Mouse (Mus musculus): ENCODE measurements around the gene Vmn1r181. TPM values are rescaled to one million over a fixed set of nuclear protein-coding genes. Genes with fewer than 3 reads are reported as not detected.

The Vmn1r181 gene
- not detected in 2 replicates for polyA plus RNA-seq (2015; fragmentation: Nextera tagmentation; extraction: Ambion mirVana)

DNA sequence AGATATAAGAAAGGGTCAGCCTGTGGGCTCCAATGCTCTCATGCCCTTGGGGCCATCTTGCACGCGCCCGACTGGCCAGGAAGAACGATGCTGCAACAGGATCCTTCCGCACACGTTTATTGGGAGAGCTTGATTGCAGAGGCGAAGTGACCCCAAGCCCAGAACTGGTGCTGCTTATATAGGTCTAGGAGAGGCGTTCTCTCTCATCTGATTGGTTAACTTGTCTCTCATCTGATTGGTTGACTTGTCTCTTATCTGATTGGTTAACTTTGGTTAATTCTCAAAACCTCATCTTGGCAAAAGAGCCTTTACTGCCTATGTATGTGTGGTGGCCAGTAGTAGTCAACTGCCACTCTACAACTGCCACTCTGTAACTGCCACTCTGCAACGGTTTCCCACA is at the start of gene Vmn1r181:
Gene Vmn1r181, plus strand, starts transcription at position 301 of the 400 bp plus-strand sequence.

DNA sequence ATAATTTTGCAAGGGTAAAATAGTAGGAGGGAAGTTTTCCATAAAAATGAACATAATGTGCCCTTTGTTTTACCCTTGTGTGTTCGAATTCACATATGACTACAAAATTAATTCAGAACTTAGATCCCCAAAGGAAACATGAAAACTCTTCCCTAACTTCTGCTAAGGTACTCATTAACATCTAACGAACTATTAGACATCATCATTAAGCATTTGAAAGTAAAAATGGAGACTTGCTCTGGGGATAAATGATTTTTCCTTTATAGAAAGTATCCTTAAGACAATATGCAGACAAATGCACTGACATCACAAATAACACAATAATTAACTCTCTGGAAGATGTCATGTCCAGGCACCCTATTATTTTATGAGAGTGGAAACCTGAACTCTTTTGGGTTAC is 47.7 kb upstream of the Vmn1r181 start, which contains the start of gene Vmn1r179:
Gene Vmn1r179, plus strand, starts transcription at position 301 of the 400 bp plus-strand sequence.

DNA sequence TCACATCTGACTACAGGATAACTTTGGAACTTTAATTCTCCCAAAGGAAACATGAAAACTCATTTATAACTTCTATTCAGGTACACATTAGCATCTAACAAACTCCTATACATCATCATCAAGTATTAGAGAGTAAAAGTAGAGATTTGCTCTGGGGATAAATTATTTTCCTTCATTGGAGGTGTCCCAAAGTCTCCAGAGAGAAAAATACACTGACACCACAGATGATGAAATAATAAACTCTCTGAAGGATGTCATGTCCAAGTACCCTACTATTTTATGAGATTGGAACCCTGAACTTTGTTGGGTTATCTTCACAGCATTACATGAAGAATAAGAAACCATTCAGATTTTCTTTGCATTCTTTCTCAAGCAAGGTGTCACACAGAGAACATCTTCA is 24.1 kb upstream of the Vmn1r181 start, which contains the start of gene Vmn1r180:
Gene Vmn1r180, plus strand, starts transcription at position 301 of the 400 bp plus-strand sequence.

GRCm38 (mm10) chr7:24001391-24001790 is 27.0 kb downstream of the Vmn1r181 start, which contains the start of gene V1rd19:
TSS of gene V1rd19 (plus strand) at chr7:24001691.

Other genes starting within 250 kb of the Vmn1r181 start
- not detected in 2 replicates for gene Vmn1r174, start 222.3 kb upstream of the Vmn1r181 start, polyA plus RNA-seq (2015; fragmentation: Nextera tagmentation; extraction: Ambion mirVana)
- gene Vmn1r175, start 164.0 kb upstream of the Vmn1r181 start, polyA plus RNA-seq (2015; fragmentation: Nextera tagmentation; extraction: Ambion mirVana): not detected in 2 replicates
- gene Vmn1r176, start 137.2 kb upstream of the Vmn1r181 start, polyA plus RNA-seq (2015; fragmentation: Nextera tagmentation; extraction: Ambion mirVana): not detected in 2 replicates
- not detected in 2 replicates for gene Vmn1r177, start 108.2 kb upstream of the Vmn1r181 start, polyA plus RNA-seq (2015; fragmentation: Nextera tagmentation; extraction: Ambion mirVana)
- gene Vmn1r178, start 82.6 kb upstream of the Vmn1r181 start, polyA plus RNA-seq (2015; fragmentation: Nextera tagmentation; extraction: Ambion mirVana): not detected in 2 replicates
- gene Vmn1r179, start 47.6 kb upstream of the Vmn1r181 start, polyA plus RNA-seq (2015; fragmentation: Nextera tagmentation; extraction: Ambion mirVana): not detected in 2 replicates
- not detected in 2 replicates for gene Vmn1r180, start 24.0 kb upstream of the Vmn1r181 start, polyA plus RNA-seq (2015; fragmentation: Nextera tagmentation; extraction: Ambion mirVana)
- not detected in 2 replicates for gene V1rd19, start 27.1 kb downstream of the Vmn1r181 start, polyA plus RNA-seq (2015; fragmentation: Nextera tagmentation; extraction: Ambion mirVana)
- gene Vmn1r183, start 78.6 kb downstream of the Vmn1r181 start, polyA plus RNA-seq (2015; fragmentation: Nextera tagmentation; extraction: Ambion mirVana): not detected in 2 replicates
- 6.7 and 6.8 TPM in 2 replicates for gene Zfp180, start 107.3 kb downstream of the Vmn1r181 start, polyA plus RNA-seq (2015; fragmentation: Nextera tagmentation; extraction: Ambion mirVana)
- gene Zfp112, start 137.7 kb downstream of the Vmn1r181 start, polyA plus RNA-seq (2015; fragmentation: Nextera tagmentation; extraction: Ambion mirVana): 2.5 and 3.2 TPM in 2 replicates
- 6.7 TPM in 2 replicates for gene Zfp235, start 159.6 kb downstream of the Vmn1r181 start, polyA plus RNA-seq (2015; fragmentation: Nextera tagmentation; extraction: Ambion mirVana)
- 1.3 TPM in 2 replicates for gene Zfp114, start 200.4 kb downstream of the Vmn1r181 start, polyA plus RNA-seq (2015; fragmentation: Nextera tagmentation; extraction: Ambion mirVana)
- 3.4 and 5.8 TPM in 2 replicates for gene Zfp111, start 236.8 kb downstream of the Vmn1r181 start, polyA plus RNA-seq (2015; fragmentation: Nextera tagmentation; extraction: Ambion mirVana)